Mouse (Mus musculus): ENCODE data around the gene Foxf2.

GRCm38 (mm10) chr13:31625333-31626101 lies at the start of gene Foxf2:
- TF ChIP-seq POLR2A (IDR thresholded peaks at IDR 0.05; ENCODE audit: insufficient read length, low read depth): peak; percentile 60
- peak; percentile 36 for TF ChIP-seq POLR2AphosphoS2 (IDR thresholded peaks at IDR 0.05; ENCODE audit: insufficient read length, low read depth)
- TF ChIP-seq TCF12 (IDR thresholded peaks at IDR 0.05; ENCODE audit: insufficient read depth, poor library complexity, severe bottlenecking): no peak
- peak in 2 of 3 experiments; percentile 38 to 66 for TF ChIP-seq MYOG (IDR thresholded peaks at IDR 0.05; ENCODE audit: control insufficient read depth in 1 of 3, insufficient read depth in 1 of 3, insufficient read length in 2 of 3, low read depth in 2 of 3)
- TF ChIP-seq MAX (IDR thresholded peaks at IDR 0.05; ENCODE audit: low read depth): no peak

Measured in myocyte (in vitro differentiated cells).